Mouse (Mus musculus): ENCODE results near the gene Pafah1b3.

DNA sequence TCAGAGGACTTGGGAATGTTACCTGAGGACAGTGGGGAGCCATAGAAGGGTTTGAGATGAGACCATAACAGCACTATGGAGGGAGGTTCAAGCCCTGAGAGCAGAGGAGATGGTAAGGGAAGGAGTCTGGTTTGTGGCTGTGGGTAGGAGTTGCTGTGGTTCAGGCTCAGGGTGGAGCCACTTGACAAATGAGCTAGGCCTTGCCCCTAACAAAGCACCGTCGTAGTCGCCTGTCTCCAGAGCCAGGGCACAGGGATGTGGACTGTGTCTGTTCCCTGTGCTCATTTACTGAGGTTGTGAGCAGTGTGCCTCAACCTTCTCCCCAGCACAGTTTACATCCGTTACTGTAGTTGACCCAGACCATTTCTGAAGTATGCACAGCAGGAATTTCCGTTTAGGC lies 23.2 kb downstream of the Pafah1b3 start:
- TF ChIP-seq POLR2AphosphoS2 (IDR thresholded peaks at IDR 0.05; ENCODE audit: low read length), result no peak
- TF ChIP-seq CTCF (IDR thresholded peaks at IDR 0.05 in 2 of 3, conservative IDR thresholded peaks at IDR 0.05 in 1 of 3; ENCODE audit: control insufficient read depth in 1 of 3, insufficient read depth in 1 of 3, low read depth in 2 of 3, low read length in 3 of 3, poor library complexity in 1 of 3, severe bottlenecking in 1 of 3), result no peak
- TF ChIP-seq MEF2A (IDR thresholded peaks at IDR 0.05; ENCODE audit: extremely low read depth, insufficient replicate concordance, low read depth, low read length, poor library complexity, severe bottlenecking), result no peak
- TF ChIP-seq POLR2AphosphoS5 (IDR thresholded peaks at IDR 0.05; ENCODE audit: borderline replicate concordance, low read depth, low read length), result no peak
- no peak for TF ChIP-seq ZC3H11A (IDR thresholded peaks at IDR 0.05; ENCODE audit: low read depth, low read length)
- no peak for TF ChIP-seq JUND (IDR thresholded peaks at IDR 0.05; ENCODE audit: low read depth, low read length)
- no peak for TF ChIP-seq GATA1 (IDR thresholded peaks at IDR 0.05; ENCODE audit: low read depth, low read length)
- peak in 1 of 2 experiments; percentile 38; a peak in 1 of 4 replicates for TF ChIP-seq POLR2A (IDR thresholded peaks at IDR 0.05; ENCODE audit: control insufficient read depth in 1 of 2, insufficient read depth in 1 of 2, low read depth in 1 of 2, low read length in 2 of 2, poor library complexity in 1 of 2)
- TF ChIP-seq ELF1 (IDR thresholded peaks at IDR 0.05; ENCODE audit: low read depth, low read length), result no peak
